Mouse (Mus musculus): Measurements from ENCODE around the gene Tmem128. TPM values are rescaled to one million over a fixed set of nuclear protein-coding genes. Genes with fewer than 3 reads are reported as not detected.

Tmem128 gene
- 139 and 142 TPM in 2 replicates for polyA plus RNA-seq (2015; fragmentation: Nextera tagmentation; extraction: Ambion mirVana)

GRCm38 (mm10) chr5:38260107-38260682 lies at the start of gene Tmem128:
Tmem128 (plus strand) TSS chr5:38260185.

GRCm38 (mm10) chr5:38220328-38220912 lies 39.6 kb upstream of the Tmem128 start, which contains the start of the genes Zbtb49 and Lyar:
Zbtb49 (minus strand) TSS chr5:38220457.
Lyar (plus strand) TSS chr5:38220470.

GRCm38 (mm10) chr5:38275771-38276170 lies 15.8 kb downstream of the Tmem128 start, which contains the start of gene Otop1:
Otop1 (plus strand) TSS chr5:38275972.

Other genes starting within 250 kb of the Tmem128 start
- 24.3 and 32.3 TPM in 2 replicates for gene Stx18, start 221.4 kb upstream of the Tmem128 start, polyA plus RNA-seq (2015; fragmentation: Nextera tagmentation; extraction: Ambion mirVana)
- gene Nsg1, start 100.3 kb upstream of the Tmem128 start, polyA plus RNA-seq (2015; fragmentation: Nextera tagmentation; extraction: Ambion mirVana): 139 and 217 TPM in 2 replicates
- 5.2 and 6.7 TPM in 2 replicates for gene Zbtb49, start 39.7 kb upstream of the Tmem128 start, polyA plus RNA-seq (2015; fragmentation: Nextera tagmentation; extraction: Ambion mirVana)
- gene Lyar, start 39.7 kb upstream of the Tmem128 start, polyA plus RNA-seq (2015; fragmentation: Nextera tagmentation; extraction: Ambion mirVana): 42.7 and 45.4 TPM in 2 replicates
- not detected in 2 replicates for gene Otop1, start 15.8 kb downstream of the Tmem128 start, polyA plus RNA-seq (2015; fragmentation: Nextera tagmentation; extraction: Ambion mirVana)
- not detected in 2 replicates for gene Drd5, start 59.2 kb downstream of the Tmem128 start, polyA plus RNA-seq (2015; fragmentation: Nextera tagmentation; extraction: Ambion mirVana)
- gene Slc2a9, start 243.0 kb downstream of the Tmem128 start, polyA plus RNA-seq (2015; fragmentation: Nextera tagmentation; extraction: Ambion mirVana): 0.91 and 1.1 TPM in 2 replicates

Data from adrenal gland, postnatal 0 days (tissue).